Mouse (Mus musculus): Measurements from ENCODE around the gene Pcdh9.

DNA sequence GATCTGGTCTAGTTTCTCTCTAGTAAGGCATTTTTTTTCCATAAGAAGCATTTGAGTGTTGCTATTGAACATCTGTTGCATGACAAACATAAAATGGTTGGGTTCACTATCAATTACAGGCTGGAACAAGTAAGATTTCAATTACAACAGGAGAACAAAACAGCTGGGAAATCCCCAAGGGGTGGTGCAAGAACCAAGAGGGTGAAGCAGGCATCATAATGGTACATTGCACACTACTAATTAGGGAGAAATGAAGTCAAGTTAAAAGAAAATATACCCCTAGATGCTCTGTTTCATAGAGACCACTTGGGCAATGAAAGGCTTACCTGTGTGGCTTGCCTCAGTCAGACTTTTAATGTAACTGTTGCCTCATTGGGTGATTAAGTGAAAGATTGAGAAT lies 384.4 kb downstream of the Pcdh9 start:
- no peak for TF ChIP-seq CTCF (IDR thresholded peaks at IDR 0.05; ENCODE audit: borderline replicate concordance, extremely low read depth, insufficient read depth, insufficient read length)
- TF ChIP-seq POLR2A (IDR thresholded peaks at IDR 0.05; ENCODE audit: borderline replicate concordance, extremely low read depth, insufficient read depth, insufficient read length, poor library complexity, severe bottlenecking): no peak

All from brain, embryonic 14.5 days (tissue).